Mouse (Mus musculus) C2C12 (cell line): ENCODE data around the gene Socs1. TPM values are rescaled to one million over a fixed set of nuclear protein-coding genes. Genes with fewer than 3 reads are reported as not detected.

Source experiments
- H3K27me3 ChIP-seq: one replicate; pipeline ENCODE4 v1.6.1; 2011; ENCODE audit not compliant: control insufficient read depth, insufficient read depth, insufficient read length
- H3K36me3 ChIP-seq: one replicate; pipeline ENCODE4 v1.6.1; 2011; ENCODE audit not compliant: control insufficient read depth, insufficient read depth
- H3K4me3 ChIP-seq: one replicate; pipeline ENCODE4 v1.5.1; 2011; ENCODE audit warnings: mild to moderate bottlenecking, control low read depth; ENCODE audit not compliant: poor library complexity, insufficient read depth, severe bottlenecking
- H3K79me2 ChIP-seq: one replicate; pipeline ENCODE4 v1.6.1; 2011; ENCODE audit not compliant: control insufficient read depth, insufficient read depth
- H3K79me3 ChIP-seq: one replicate; pipeline ENCODE4 v1.6.1; 2011; ENCODE audit warnings: low read depth, control low read depth
- H3ac ChIP-seq: one replicate; pipeline ENCODE3; 2011; ENCODE audit warnings: low read depth; ENCODE audit not compliant: control insufficient read depth, insufficient read length
- CEBPB ChIP-seq: IDR thresholded peaks from one replicate; pipeline ENCODE4 v1.6.1; 2011; ENCODE audit warnings: low read depth, mild to moderate bottlenecking, control low read depth, moderate library complexity
- CTCF ChIP-seq: IDR thresholded peaks from one replicate; pipeline ENCODE4 v1.5.1; 2011; ENCODE audit not compliant: control insufficient read depth, insufficient read depth, insufficient read length
- FOSL1 ChIP-seq: IDR thresholded peaks from one replicate; pipeline ENCODE4 v1.8.0; 2011; ENCODE audit warnings: mild to moderate bottlenecking, low read length; ENCODE audit not compliant: poor library complexity, insufficient read depth, severe bottlenecking
- MAX ChIP-seq: IDR thresholded peaks from one replicate; pipeline ENCODE4 v1.6.1; 2011; ENCODE audit warnings: mild to moderate bottlenecking, control low read depth
- MYOD1 ChIP-seq: IDR thresholded peaks from one replicate; pipeline ENCODE4 v1.6.1; 2011; ENCODE audit warnings: low read depth; ENCODE audit not compliant: control insufficient read depth, insufficient read length
- MYOG ChIP-seq: IDR thresholded peaks from one replicate; pipeline ENCODE4 v1.6.1; 2011; ENCODE audit not compliant: control insufficient read depth, insufficient read length; ENCODE audit errors: extremely low read depth
- USF1 ChIP-seq: IDR thresholded peaks from one replicate; pipeline ENCODE4 v1.6.1; 2011; ENCODE audit warnings: low read depth, mild to moderate bottlenecking, control low read depth, moderate library complexity
- polyA plus RNA-seq: library from polyadenylated mRNA; unstranded; fragments of >200 nt; fragmentation: generic; extraction: Trizol; gene quantifications from one replicate; pipeline ENCODE4 v1.2.1, GENCODE M21; 2012; ENCODE audit warnings: missing spikeins

Gene Socs1
- polyA plus RNA-seq, 1 experiment = 4.6 TPM

GRCm38 (mm10) chr16:10737571-10737970 is 47.8 kb downstream of the Socs1 start:
- no peaks in the 10 kb centered on the region for H3K36me3 ChIP-seq
- H3K27me3 ChIP-seq = no peaks in the 10 kb centered on the region
- no peak overlapping the region for H3ac ChIP-seq
- no peak overlapping the region for H3K4me3 ChIP-seq
- no peak for TF ChIP-seq CTCF
- no peak for TF ChIP-seq MYOG
- no peak for TF ChIP-seq USF1
- no peaks in the 10 kb centered on the region for H3K79me2 ChIP-seq
- no peaks in the 10 kb centered on the region for H3K79me3 ChIP-seq

- H3K4me3 ChIP-seq = no peak overlapping the region
- H3ac ChIP-seq = no peak overlapping the region
- TF ChIP-seq MYOD1 (no peak), FOSL1 (no peak), MYOG (no peak), CEBPB (no peak), CTCF (no peak)
- no peaks in the 10 kb centered on the region for H3K79me3 ChIP-seq
- no peaks in the 10 kb centered on the region for H3K79me2 ChIP-seq
- H3K36me3 ChIP-seq = no peaks in the 10 kb centered on the region
- no peaks in the 10 kb centered on the region for H3K27me3 ChIP-seq
Measured at GRCm38 (mm10) chr16:10736364-10736763, 49.0 kb downstream of the Socs1 start.

DNA sequence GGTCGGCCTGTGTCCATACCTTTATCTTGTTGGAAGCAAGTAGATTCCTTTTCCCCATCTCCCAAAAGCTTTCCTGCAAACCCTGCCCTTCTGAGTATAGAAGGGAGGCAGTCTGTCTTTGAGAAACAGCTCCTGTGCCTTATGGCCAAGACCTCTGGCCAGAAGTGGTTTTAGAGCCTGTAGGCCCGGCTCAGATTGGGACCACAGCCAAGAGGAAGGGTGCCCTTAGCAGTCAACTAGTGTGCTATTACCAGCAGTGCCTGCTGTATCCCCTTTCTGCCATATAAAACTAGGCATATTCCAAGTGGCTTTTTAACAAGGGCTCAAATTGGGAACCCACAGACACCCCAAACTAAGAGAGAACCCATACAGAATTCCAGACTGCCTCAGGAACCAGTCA is 49.6 kb downstream of the Socs1 start:
- H3K27me3 ChIP-seq = no peaks in the 10 kb centered on the region
- TF ChIP-seq USF1 (no peak), CEBPB (no peak), MYOG (no peak), MYOD1 (no peak), MAX (no peak), CTCF (no peak), FOSL1 (no peak)

DNA sequence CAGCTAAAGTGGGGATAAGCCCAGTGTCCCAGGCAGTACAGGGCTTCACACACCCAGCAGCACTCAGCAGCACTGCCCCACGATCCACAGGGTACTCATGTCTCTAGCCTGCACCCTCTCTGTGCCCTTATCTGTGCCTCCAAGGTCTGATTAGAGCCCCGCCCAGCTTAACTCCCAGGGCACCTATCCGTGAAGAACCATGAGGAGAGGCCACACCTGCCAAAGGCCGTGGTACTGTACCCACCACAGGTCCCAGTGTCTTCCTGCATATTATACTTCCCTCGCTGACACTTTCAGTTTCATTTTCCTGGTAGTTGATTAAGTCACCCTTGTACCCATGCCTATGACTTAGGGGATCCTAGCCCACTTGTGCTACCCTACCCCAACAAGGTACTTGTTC is 52.9 kb downstream of the Socs1 start:
- no peaks in the 10 kb centered on the region for H3K36me3 ChIP-seq
- H3ac ChIP-seq = no peak overlapping the region
- no peaks in the 10 kb centered on the region for H3K79me3 ChIP-seq
- TF ChIP-seq MAX (no peak), MYOD1 (no peak), USF1 (no peak), MYOG (no peak), FOSL1 (no peak), CTCF (no peak), CEBPB (no peak)
- no peaks in the 10 kb centered on the region for H3K79me2 ChIP-seq
- no peak overlapping the region for H3K4me3 ChIP-seq
- no peaks in the 10 kb centered on the region for H3K27me3 ChIP-seq

More for the DNA sequence above, 49.6 kb downstream of the Socs1 start:
- Histone ChIP-seq H3K79me3 (no peaks in the 10 kb centered on the region), H3K36me3 (no peaks in the 10 kb centered on the region), H3K4me3 (no peak overlapping the region), H3K79me2 (no peaks in the 10 kb centered on the region), H3ac (no peak overlapping the region)

Other genes starting within 250 kb of the Socs1 start
- gene Dexi, start 242.5 kb downstream of the Socs1 start, polyA plus RNA-seq = 17.1 TPM
- gene Clec16a, start 240.2 kb downstream of the Socs1 start, polyA plus RNA-seq = 10.0 TPM
- gene Tnp2, start 3.1 kb upstream of the Socs1 start, polyA plus RNA-seq = not detected
- not detected for gene Prm3, start 5.4 kb upstream of the Socs1 start, polyA plus RNA-seq
- not detected for gene Prm2, start 10.6 kb upstream of the Socs1 start, polyA plus RNA-seq
- gene Prm1, start 20.3 kb upstream of the Socs1 start, polyA plus RNA-seq = not detected
- gene Gm11172, start 27.4 kb upstream of the Socs1 start, polyA plus RNA-seq = not detected
- gene Rmi2, start 49.5 kb upstream of the Socs1 start, polyA plus RNA-seq = 2.5 TPM